Mouse (Mus musculus): ENCODE data around the gene Acaa1b.
A peak's percentile ranks its signal among the peaks of the same experiment; 100 is the strongest.

The Acaa1b gene

DNA sequence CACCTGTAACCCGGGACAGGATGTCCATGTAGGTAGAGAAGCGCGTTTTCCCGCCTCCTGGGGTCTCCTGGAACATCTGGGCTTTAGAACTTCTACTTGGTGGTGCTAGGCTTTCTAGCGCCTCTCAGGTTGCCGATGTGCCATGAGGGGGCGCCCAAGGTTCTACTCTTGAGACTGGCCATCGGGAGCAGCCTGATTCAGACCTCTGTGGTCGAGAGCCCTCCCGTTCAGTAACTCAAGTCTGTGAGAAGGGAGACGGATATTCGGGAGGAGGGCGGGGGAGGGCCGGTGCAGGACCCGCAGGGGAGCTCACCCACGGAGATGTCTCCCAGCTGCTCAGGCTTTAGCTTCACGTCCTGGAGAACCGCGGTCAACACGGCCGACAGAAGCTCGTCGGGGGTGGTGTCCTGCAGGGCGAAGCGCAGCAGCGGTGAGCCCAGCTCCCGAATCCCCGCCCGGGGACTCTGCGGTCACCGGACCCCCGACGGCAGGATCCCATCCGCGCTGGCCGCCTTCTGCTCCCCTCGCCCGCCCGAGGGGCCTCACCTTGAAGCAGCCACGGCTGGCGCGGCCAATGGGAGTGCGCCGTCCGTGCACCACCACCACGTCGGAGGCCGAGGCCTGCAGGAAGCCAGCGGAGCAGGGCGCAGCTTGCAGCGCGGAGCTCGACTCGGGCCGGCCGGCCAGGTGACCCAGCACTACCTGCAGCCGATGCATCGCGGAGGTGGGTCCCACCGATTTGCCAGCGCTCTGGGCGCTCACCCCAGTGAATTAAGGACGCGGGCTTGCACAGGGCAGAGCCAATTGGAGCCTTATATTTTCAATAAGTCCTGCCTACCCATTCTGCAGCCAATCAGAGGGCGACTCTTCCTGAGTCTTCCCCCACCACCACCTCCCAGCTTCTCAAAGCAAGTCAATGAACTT is at the start of gene Acaa1b:
TSS of gene Acaa1b (minus strand) at position 816 of the 924 bp plus-strand sequence.
- DNase-seq (ENCODE audit: low spot score) = peak; percentile 46

- DNase-seq (ENCODE audit: low spot score) = no peak
These were observed 49.8 kb upstream of the Acaa1b start for GRCm38 (mm10) chr9:119206666-119207065.

DNA sequence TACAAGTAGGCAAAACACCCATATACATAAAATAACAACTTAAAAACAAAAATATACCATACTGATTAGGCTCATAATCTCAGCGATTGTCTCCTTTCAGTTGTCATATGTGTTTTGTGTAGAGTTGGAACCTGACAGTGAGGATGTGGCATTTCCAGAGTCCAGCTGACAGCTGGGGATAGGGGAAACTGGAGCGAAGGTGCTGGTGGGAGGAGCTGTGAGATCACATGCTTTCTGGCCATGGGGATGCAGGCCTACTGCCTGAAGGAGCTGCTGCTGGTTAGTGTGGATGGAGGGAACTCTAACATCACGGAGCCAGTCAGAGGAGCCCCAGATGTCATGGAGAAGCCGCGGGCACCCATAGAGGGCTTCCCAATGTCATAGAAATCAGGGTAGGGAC is 48.9 kb upstream of the Acaa1b start:
- DNase-seq (ENCODE audit: low spot score) = no peak

DNA sequence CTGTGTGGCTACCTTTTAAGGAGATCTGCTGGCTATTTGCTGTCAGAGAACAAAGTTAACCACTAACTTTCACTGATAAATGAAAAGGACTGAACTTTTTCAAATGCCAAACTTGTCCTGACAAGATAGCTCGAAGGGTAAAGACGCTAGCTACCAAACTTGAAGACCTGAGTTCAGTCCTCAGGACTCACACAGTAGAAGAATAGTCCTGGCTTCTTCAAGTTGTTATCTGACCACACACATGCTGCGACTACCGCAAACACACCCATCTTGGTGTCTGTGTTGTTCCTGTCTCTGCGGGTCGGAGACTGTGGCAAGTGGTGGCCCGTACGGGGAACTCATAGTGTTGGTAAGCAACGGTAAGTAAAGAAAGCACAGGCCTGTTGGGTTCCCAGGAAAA is 46.7 kb upstream of the Acaa1b start:
- no peak for DNase-seq (ENCODE audit: low spot score)

DNA sequence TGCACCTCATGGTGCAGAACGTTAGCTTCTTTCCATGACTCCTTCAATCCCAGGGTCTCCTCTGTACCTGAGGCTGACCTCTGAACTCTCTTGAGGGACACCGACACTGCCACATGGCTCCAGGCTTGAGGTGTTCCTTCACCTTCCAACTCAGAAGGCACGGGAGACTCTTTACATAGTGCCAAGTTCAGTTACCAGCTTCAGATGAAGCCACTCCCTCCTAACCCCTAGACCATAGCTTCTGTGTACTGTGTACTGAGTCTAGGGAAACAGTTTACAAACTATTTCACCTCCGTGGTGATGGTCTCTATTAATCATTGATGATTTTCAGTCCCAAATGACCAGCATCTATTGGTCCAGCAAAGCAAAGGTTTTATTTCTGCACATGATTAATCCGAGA is 44.8 kb upstream of the Acaa1b start:
- DNase-seq (ENCODE audit: low spot score) = no peak

- no peak for DNase-seq (ENCODE audit: low spot score)
These were observed 42.4 kb upstream of the Acaa1b start for GRCm38 (mm10) chr9:119199151-119199861.

DNA sequence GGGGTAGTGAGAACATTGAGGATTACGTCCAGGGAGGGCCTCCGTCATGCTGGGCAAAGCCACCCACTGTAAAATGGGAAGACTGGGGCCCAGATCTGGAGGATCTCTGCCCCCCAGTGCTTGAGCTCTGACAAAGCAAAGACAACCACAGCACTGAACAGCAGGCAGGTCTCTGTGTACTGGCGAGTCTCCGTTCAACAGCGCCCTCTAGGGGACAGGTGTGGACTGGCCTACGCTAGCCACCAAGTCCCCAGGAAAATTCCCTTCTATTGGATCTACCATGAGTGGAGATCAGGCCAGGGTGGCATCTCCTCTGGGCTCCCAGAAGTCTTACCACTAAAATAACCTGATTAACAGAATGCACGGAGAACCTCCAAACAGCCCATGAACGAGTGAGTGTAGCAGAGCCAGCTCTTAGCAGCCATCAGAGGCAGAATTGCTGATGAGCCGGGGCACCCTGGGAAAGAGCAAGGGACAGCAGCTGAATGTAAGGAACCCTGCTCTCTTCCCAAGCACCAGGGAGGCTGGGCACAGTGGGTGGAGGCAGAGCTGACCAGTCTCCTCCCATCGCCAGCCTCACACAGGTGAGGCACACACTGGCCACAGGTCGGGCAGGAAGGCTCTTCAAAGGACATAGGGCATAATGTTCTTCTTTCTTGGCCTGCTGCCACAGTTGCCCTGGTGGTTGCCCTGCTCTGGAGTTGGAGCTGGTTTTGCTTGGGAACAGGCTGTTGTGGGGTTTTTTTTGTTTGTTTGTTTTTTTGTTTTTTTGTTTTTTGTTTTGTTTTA is 35.5 kb upstream of the Acaa1b start:
- no peak for DNase-seq (ENCODE audit: low spot score)

DNA sequence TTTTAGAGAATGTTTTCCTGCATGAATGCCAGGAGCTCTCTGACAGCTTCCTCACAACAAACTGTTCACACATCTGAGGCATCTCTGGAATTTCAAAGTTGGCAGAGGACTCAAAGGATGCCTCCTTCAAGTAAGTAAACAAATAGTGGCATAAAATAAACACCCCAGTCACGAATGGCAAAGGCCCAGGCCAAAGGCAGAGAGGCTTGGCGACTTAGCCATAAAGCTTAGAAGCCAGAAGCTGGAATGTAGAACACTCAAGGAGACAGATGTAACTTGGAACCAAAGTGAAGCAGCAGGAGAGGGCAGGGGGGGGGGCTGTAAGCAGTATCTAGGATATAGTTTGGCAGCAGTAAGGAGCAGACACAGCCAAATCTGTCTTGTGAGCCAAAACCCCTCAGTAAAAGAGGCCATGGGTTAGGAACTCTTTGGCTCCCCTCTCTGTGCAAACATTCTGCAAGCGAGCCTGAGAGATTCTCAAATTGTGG is 24.4 kb upstream of the Acaa1b start:
- DNase-seq (ENCODE audit: low spot score) = no peak

DNA sequence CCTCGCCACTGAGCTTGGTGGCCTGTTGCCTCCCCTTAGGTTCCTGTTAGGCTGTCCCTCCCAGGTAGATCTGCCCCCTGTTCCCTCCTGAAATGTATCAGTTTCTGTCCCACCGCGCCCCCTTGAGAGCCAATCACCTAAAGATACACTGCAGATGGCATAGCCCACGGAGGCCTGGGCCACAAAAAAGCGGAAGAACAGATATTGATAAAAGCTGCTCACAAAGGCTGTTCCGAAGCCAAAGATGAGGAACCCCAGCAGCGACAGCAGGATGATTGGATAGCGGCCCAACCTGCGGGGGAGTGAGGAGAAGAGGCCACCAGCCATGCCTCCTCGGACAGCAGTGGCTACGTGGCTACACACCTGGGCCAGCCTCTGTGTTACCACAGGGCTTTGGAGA is 22.4 kb upstream of the Acaa1b start:
- DNase-seq (ENCODE audit: low spot score) = no peak

GRCm38 (mm10) chr9:119167608-119168007 is 10.7 kb upstream of the Acaa1b start:
- DNase-seq (ENCODE audit: low spot score) = no peak

DNA sequence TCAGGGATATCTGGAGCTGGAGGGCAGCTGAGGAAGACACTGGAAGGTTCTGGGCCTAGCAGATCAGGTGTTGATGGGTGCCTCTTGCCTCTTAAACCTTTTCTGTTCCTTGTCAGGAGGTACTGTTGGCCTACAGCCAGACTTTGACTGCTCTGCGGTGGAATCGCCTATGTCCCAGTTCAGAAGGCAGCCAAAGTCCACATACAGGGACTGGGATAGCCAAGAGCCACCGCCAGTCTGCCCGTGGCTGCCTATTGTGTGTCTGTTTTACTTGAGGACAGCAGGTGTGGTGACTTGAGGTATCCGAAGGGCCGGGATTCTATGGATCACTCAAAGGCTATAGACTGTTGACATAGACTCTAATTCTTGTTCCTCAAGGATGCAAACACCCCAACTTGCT is 8.7 kb upstream of the Acaa1b start:
- no peak for DNase-seq (ENCODE audit: low spot score)

DNA sequence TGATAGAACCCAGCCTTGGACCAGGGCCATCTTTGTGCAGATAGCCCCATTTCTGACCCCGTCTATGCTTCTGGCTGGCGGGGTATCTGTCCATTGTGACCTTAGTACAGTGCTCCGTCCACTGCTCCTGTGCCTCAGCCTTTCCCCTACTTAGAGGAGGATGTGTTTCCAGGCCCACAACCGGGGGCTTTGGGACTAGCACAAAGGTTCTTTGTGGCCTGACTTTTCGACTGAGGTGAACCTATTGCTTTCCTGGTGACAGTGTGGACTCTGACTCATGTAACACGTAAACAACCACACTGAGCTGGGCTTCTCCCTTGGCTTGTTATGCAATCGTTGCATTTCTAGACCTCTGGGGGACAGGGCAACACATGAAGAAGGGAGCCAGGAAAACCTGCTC is 7.8 kb upstream of the Acaa1b start:
- no peak for DNase-seq (ENCODE audit: low spot score)

GRCm38 (mm10) chr9:119160689-119161088 is 3.8 kb upstream of the Acaa1b start:
- no peak for DNase-seq (ENCODE audit: low spot score)

DNA sequence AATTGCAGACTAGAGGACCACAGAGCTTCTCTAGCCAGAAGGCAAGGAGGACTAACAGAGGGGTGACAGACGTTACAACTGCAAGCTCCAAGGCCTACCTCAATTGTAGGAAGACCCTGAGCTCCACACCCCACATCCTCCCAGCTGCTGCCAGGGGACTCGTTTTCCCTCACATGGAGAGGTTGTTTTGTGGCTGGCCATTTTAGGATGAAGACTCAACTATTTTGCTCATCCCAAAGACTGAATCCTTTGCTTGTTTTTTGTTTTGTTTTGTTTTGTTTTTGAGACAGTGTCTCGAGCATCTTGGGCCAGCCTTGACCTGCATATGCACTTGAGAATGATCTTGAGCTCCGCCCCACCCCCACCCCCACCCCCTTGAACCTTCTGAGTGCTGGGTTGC is 2.0 kb upstream of the Acaa1b start, which contains the start of gene Gm47289:
TSS of gene Gm47289 (plus strand) at position 301 of the 400 bp plus-strand sequence.
- DNase-seq (ENCODE audit: low spot score) = no peak

GRCm38 (mm10) chr9:119155826-119156225 is 1.1 kb downstream of the Acaa1b start:
- no peak for DNase-seq (ENCODE audit: low spot score)

- DNase-seq (ENCODE audit: low spot score) = no peak
These were observed 1.5 kb downstream of the Acaa1b start for GRCm38 (mm10) chr9:119155416-119155815.

GRCm38 (mm10) chr9:119151751-119152150 is 5.1 kb downstream of the Acaa1b start:
- no peak for DNase-seq (ENCODE audit: low spot score)

DNA sequence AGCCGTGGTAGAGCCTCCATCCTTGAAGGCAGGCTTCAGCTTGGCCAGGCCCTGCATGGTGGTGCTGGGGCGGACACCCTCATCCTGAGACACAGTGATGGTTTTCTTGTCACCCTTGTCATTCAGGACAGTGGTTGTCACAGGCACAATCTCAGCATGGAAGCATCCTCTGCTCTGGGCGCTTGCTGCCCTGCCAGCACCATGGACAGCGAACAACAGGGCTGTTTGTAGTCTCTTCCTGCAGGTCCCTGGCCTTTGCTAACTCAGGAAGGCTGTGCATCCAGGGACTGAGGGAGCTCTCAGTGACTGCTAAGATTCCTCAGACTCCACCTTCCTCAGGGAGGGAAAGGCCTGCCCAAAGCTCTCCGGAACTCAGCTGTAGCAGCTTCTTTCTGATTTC is 7.3 kb downstream of the Acaa1b start:
- DNase-seq (ENCODE audit: low spot score) = no peak

DNA sequence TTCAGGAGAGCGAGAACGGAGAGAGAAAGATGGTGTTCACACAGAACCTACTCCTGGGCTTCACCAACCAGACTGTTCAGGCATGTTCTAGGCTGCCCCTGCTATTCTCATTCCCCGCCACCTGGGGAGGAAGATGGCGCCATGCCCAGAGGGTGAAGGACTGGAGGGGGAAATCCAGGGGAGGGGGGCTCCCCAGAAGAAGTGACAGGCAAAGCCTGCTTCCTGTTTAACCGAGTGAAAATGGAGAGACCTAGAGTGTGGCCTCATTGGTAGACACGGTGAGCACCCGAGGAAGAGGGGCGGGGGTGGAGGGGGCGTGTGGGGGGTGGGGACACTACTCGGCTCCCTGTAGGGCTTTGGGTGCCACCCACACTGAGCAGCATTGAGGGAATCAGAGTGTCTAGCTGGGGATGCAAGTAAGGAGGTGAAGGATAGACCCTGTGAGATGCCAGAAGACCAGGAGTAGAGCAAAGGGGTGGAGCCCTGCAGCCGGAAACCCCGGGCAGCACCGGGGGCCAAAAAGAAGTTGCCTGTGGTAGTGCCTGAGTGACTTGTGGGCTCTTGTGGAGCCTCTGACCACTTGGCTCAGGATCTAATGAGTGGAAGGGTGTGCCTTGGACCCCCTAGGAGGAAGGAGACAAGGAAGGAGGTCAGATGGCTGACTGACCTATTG is 10.7 kb downstream of the Acaa1b start:
- DNase-seq (ENCODE audit: low spot score) = no peak

- DNase-seq (ENCODE audit: low spot score) = no peak
These were observed 11.3 kb downstream of the Acaa1b start for GRCm38 (mm10) chr9:119145638-119146037.

DNA sequence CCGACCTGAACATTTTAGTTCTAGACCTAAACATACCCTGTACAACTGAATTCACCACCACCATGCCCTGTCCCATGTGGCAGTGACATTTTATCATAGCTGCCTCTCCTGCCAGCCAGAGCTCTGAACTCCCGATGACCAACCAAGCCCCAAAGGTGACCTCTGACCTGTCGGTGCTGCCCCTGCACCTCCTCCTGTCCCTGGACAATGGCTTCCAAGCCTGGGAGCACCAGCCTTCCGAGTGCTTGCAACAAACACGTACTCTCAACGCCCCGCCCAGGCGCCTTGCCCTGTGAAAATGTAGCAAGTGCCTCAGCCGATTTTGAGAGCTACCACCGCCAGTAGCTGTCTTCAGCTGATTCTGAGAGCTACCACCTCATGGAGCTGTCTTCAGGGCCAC is 11.8 kb downstream of the Acaa1b start:
- DNase-seq (ENCODE audit: low spot score) = no peak

- no peak for DNase-seq (ENCODE audit: low spot score)
These were observed 12.2 kb downstream of the Acaa1b start for GRCm38 (mm10) chr9:119144696-119145095.
